Mouse (Mus musculus) CH12.LX (cell line): Measurements from ENCODE around the gene Ptgis.

Experiments
- CHD1 ChIP-seq: IDR thresholded peaks from 2 replicates; pipeline ENCODE4 v1.6.1; 2012; ENCODE audit warnings: low read depth, low read length, improper control_type of control experiment, inconsistent platforms
- CHD2 ChIP-seq: IDR thresholded peaks from 2 replicates; pipeline ENCODE4 v1.6.1; 2011; ENCODE audit warnings: low read length, improper control_type of control experiment
- CTCF ChIP-seq, 2 experiments: IDR thresholded peaks in 1 of 2; conservative IDR thresholded peaks in 1 of 2; 2 replicates each; pipeline ENCODE4 v1.5.1; 2011 to 2012; ENCODE audit warnings: low read depth in 2 of 2, low read length in 2 of 2, improper control_type of control experiment in 1 of 2, inconsistent platforms in 1 of 2, mild to moderate bottlenecking in 1 of 2, moderate library complexity in 1 of 2
- ELF1 ChIP-seq: IDR thresholded peaks from 2 replicates; pipeline ENCODE4 v1.6.1; 2014; ENCODE audit warnings: low read depth, mild to moderate bottlenecking, inconsistent platforms, low read length, improper control_type of control experiment
- EP300 ChIP-seq: IDR thresholded peaks from 2 replicates; pipeline ENCODE4 v1.6.1; 2011; ENCODE audit warnings: low read length, improper control_type of control experiment
- MAFK ChIP-seq: IDR thresholded peaks from 2 replicates; pipeline ENCODE4 v1.6.1; 2011; ENCODE audit warnings: low read length, improper control_type of control experiment; ENCODE audit not compliant: insufficient replicate concordance
- MEF2A ChIP-seq: IDR thresholded peaks from 2 replicates; pipeline ENCODE4 v1.6.1; 2014; ENCODE audit warnings: low read depth, mild to moderate bottlenecking, inconsistent platforms, low read length, improper control_type of control experiment, borderline replicate concordance
- POLR2A ChIP-seq: IDR thresholded peaks from 2 replicates; pipeline ENCODE4 v1.6.1; 2011; ENCODE audit warnings: low read depth, mild to moderate bottlenecking, improper control_type of control experiment, low read length
- POLR2AphosphoS2 ChIP-seq: IDR thresholded peaks from 2 replicates; pipeline ENCODE4 v1.6.1; 2011; ENCODE audit warnings: low read depth, low read length, improper control_type of control experiment
- RCOR1 ChIP-seq: conservative IDR thresholded peaks from 2 replicates; pipeline ENCODE4 v1.6.1; 2012; ENCODE audit warnings: low read depth, mild to moderate bottlenecking, inconsistent platforms, low read length, improper control_type of control experiment
- TBP ChIP-seq: conservative IDR thresholded peaks from 2 replicates; pipeline ENCODE4 v1.6.1; 2011; ENCODE audit warnings: low read depth, low read length, improper control_type of control experiment
- TCF12 ChIP-seq: IDR thresholded peaks from 2 replicates; pipeline ENCODE4 v1.6.1; 2014; ENCODE audit warnings: low read depth, mild to moderate bottlenecking, inconsistent platforms, low read length, improper control_type of control experiment
- USF1 ChIP-seq: IDR thresholded peaks from 2 replicates; pipeline ENCODE4 v1.6.1; 2014; ENCODE audit warnings: low read depth, mild to moderate bottlenecking, inconsistent platforms, low read length, improper control_type of control experiment
- ZMIZ1 ChIP-seq: IDR thresholded peaks from 2 replicates; pipeline ENCODE4 v1.6.1; 2012; ENCODE audit warnings: low read depth, mild to moderate bottlenecking, inconsistent platforms, low read length, improper control_type of control experiment

DNA sequence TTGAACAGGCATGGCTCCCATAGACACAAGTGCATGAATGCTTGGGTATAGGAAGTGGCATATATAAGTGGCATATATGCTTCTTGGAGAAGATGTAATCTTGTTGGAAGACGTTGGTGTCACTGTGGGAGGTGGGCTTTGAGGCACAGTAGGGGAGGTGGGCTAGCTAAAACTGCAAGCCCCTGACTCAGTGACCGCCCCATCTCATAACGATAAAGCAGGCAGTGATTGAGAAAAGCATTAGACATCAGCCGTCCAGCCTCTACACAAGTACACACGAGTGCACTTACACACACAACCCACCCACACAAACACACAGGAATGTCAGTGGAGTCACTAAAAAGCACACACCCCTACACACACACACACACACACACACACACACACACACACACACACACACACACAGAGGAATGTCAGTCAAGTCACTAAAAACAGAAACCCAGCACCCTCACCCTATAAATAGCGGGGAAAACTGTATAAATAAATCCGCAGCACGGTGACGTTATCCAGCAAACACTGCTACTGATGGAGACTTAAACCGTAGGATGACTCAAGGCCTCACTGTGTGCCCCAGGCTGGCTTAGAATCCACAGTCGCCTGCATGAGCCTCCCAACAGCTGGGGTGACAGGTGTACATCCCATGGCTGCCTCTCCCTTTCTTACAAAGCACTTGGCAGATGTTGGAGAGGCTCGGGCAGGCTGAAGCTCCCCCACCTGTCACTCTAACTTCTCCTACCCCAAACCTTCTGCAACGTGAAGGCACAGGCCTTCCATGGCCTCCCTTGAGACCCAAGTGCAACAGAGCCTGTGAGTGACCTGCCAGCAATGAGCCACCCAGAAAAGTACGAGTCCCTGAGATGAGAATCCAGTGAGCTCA, 27.4 kb upstream of the Ptgis start:
- TF ChIP-seq CTCF (conservative IDR thresholded peaks at IDR 0.05 in 1 of 2, IDR thresholded peaks at IDR 0.05 in 1 of 2; ENCODE audit: low read depth in 2 of 2, low read length in 2 of 2): no peak
- no peak for TF ChIP-seq RCOR1
- TF ChIP-seq CHD1: no peak
- no peak for TF ChIP-seq ELF1
- no peak for TF ChIP-seq POLR2A
- no peak for TF ChIP-seq TCF12
- TF ChIP-seq EP300: no peak
- TF ChIP-seq CHD2: no peak
- TF ChIP-seq ZMIZ1: no peak
- TF ChIP-seq POLR2AphosphoS2: no peak
- no peak for TF ChIP-seq TBP
- no peak for TF ChIP-seq USF1
- no peak for TF ChIP-seq MAFK
- TF ChIP-seq MEF2A: no peak
